Mouse (Mus musculus) myocyte (in vitro differentiated cells): ENCODE measurements at regions not wholly inside any gene's neighbourhood (a gene's known extent, or its start where the extent isn't known, plus 50 kb on each side); places are given as distances from the start of the nearest gene placed in this dataset.

Experiments
- H3K27me3 ChIP-seq: one replicate; pipeline ENCODE4 v1.6.1; 2011; ENCODE audit not compliant: control insufficient read depth, insufficient read depth, insufficient read length
- H3K36me3 ChIP-seq: one replicate; pipeline ENCODE4 v1.6.1; 2011; ENCODE audit not compliant: control insufficient read depth, insufficient read depth
- H3K4me2 ChIP-seq: one replicate; pipeline ENCODE4 v1.6.1; 2011; ENCODE audit warnings: low read depth, control low read depth
- H3K4me3 ChIP-seq: one replicate; pipeline ENCODE4 v1.5.1; 2011; ENCODE audit warnings: mild to moderate bottlenecking, control low read depth, moderate library complexity
- H3K79me2 ChIP-seq: one replicate; pipeline ENCODE4 v1.6.1; 2011; ENCODE audit not compliant: control insufficient read depth, insufficient read depth
- H3ac ChIP-seq: one replicate; pipeline ENCODE4 v1.6.1; 2011; ENCODE audit not compliant: control insufficient read depth, insufficient read length
- CEBPB ChIP-seq: IDR thresholded peaks from 2 replicates; pipeline ENCODE4 v1.6.1; 2011; ENCODE audit warnings: mild to moderate bottlenecking, moderate library complexity; ENCODE audit not compliant: poor library complexity, insufficient read depth, severe bottlenecking
- E2F4 ChIP-seq: IDR thresholded peaks from one replicate; pipeline ENCODE4 v1.6.1; 2011; ENCODE audit warnings: mild to moderate bottlenecking, control low read depth, moderate library complexity; ENCODE audit not compliant: insufficient read depth
- MAX ChIP-seq: IDR thresholded peaks from one replicate; pipeline ENCODE4 v1.6.1; 2011; ENCODE audit warnings: low read depth, mild to moderate bottlenecking, control low read depth
- MYOD1 ChIP-seq, 3 experiments: IDR thresholded peaks; one replicate each; pipeline ENCODE4 v1.6.1; 2011; ENCODE audit warnings: control low read depth in 2 of 3, low read depth in 2 of 3, mild to moderate bottlenecking in 2 of 3, moderate library complexity in 1 of 3; ENCODE audit not compliant: insufficient read length in 2 of 3, control insufficient read depth in 1 of 3
- MYOG ChIP-seq, 3 experiments: IDR thresholded peaks; one replicate each; pipeline ENCODE4 v1.6.1; 2011; ENCODE audit warnings: control low read depth in 2 of 3, low read depth in 2 of 3, mild to moderate bottlenecking in 2 of 3; ENCODE audit not compliant: insufficient read length in 2 of 3, control insufficient read depth in 1 of 3, insufficient read depth in 1 of 3
- POLR2A ChIP-seq: IDR thresholded peaks from one replicate; pipeline ENCODE4 v1.6.1; 2011; ENCODE audit warnings: low read depth, mild to moderate bottlenecking, control low read depth, moderate library complexity; ENCODE audit not compliant: insufficient read length
- POLR2AphosphoS2 ChIP-seq: IDR thresholded peaks from one replicate; pipeline ENCODE4 v1.6.1; 2011; ENCODE audit warnings: low read depth, control low read depth; ENCODE audit not compliant: insufficient read length
- REST ChIP-seq: IDR thresholded peaks from one replicate; pipeline ENCODE4 v1.6.1; 2011; ENCODE audit warnings: mild to moderate bottlenecking, control low read depth, moderate library complexity; ENCODE audit not compliant: insufficient read depth, insufficient read length
- SRF ChIP-seq: IDR thresholded peaks from one replicate; pipeline ENCODE4 v1.6.1; 2011; ENCODE audit warnings: low read depth; ENCODE audit not compliant: control insufficient read depth, insufficient read length
- TCF12 ChIP-seq: IDR thresholded peaks from one replicate; pipeline ENCODE4 v1.6.1; 2011; ENCODE audit warnings: mild to moderate bottlenecking, control low read depth; ENCODE audit not compliant: poor library complexity, insufficient read depth, severe bottlenecking
- TCF3 ChIP-seq: IDR thresholded peaks from one replicate; pipeline ENCODE4 v1.6.1; 2011; ENCODE audit warnings: low read depth, control low read depth; ENCODE audit not compliant: insufficient read length
- USF1 ChIP-seq: IDR thresholded peaks from one replicate; pipeline ENCODE4 v1.6.1; 2011; ENCODE audit warnings: low read depth, mild to moderate bottlenecking, control low read depth, moderate library complexity

GRCm38 (mm10) chr13:90426901-90427300, 337.5 kb upstream of the Xrcc4 start:
- H3K4me3 ChIP-seq, result no peak overlapping the region
- TF ChIP-seq CEBPB (no peak), E2F4 (no peak), TCF12 (no peak), POLR2AphosphoS2 (no peak), POLR2A (no peak), REST (no peak), MYOD1 (IDR thresholded peaks at IDR 0.05; ENCODE audit: control insufficient read depth in 1 of 3, insufficient read length in 2 of 3, low read depth in 2 of 3) (no peak), USF1 (no peak), MAX (no peak), MYOG (IDR thresholded peaks at IDR 0.05; ENCODE audit: control insufficient read depth in 1 of 3, insufficient read depth in 1 of 3, insufficient read length in 2 of 3, low read depth in 2 of 3) (no peak), TCF3 (no peak), SRF (no peak)
- H3K79me2 ChIP-seq, result no peaks in the 10 kb centered on the region
- H3K4me2 ChIP-seq, result no peak overlapping the region
- no peaks in the 10 kb centered on the region for H3K27me3 ChIP-seq
- no peak overlapping the region for H3ac ChIP-seq
- no peaks in the 10 kb centered on the region for H3K36me3 ChIP-seq

- Histone ChIP-seq H3K79me2 (no peaks in the 10 kb centered on the region), H3ac (no peak overlapping the region), H3K36me3 (no peaks in the 10 kb centered on the region), H3K4me2 (no peak overlapping the region), H3K4me3 (no peak overlapping the region), H3K27me3 (no peaks in the 10 kb centered on the region)
- TF ChIP-seq SRF (no peak), POLR2A (no peak), POLR2AphosphoS2 (no peak), MYOD1 (IDR thresholded peaks at IDR 0.05; ENCODE audit: control insufficient read depth in 1 of 3, insufficient read length in 2 of 3, low read depth in 2 of 3) (no peak), TCF3 (no peak), MYOG (IDR thresholded peaks at IDR 0.05; ENCODE audit: control insufficient read depth in 1 of 3, insufficient read depth in 1 of 3, insufficient read length in 2 of 3, low read depth in 2 of 3) (no peak), MAX (no peak), CEBPB (no peak), TCF12 (no peak), E2F4 (no peak), REST (no peak), USF1 (no peak)
These were observed 336.0 kb upstream of the Xrcc4 start for GRCm38 (mm10) chr13:90425379-90425778.

GRCm38 (mm10) chr13:90424541-90424940, 335.1 kb upstream of the Xrcc4 start:
- no peaks in the 10 kb centered on the region for H3K79me2 ChIP-seq
- no peak for TF ChIP-seq MYOG (IDR thresholded peaks at IDR 0.05; ENCODE audit: control insufficient read depth in 1 of 3, insufficient read depth in 1 of 3, insufficient read length in 2 of 3, low read depth in 2 of 3)
- no peak for TF ChIP-seq TCF12
- no peak for TF ChIP-seq E2F4
- no peak for TF ChIP-seq MYOD1 (IDR thresholded peaks at IDR 0.05; ENCODE audit: control insufficient read depth in 1 of 3, insufficient read length in 2 of 3, low read depth in 2 of 3)
- TF ChIP-seq POLR2A, result no peak
- no peak for TF ChIP-seq POLR2AphosphoS2
- TF ChIP-seq REST, result no peak
- TF ChIP-seq CEBPB, result no peak
- no peak for TF ChIP-seq USF1
- no peak for TF ChIP-seq SRF
- TF ChIP-seq TCF3, result no peak
- TF ChIP-seq MAX, result no peak
- H3ac ChIP-seq, result no peak overlapping the region

GRCm38 (mm10) chr13:90420966-90421365, 331.6 kb upstream of the Xrcc4 start:
- no peaks in the 10 kb centered on the region for H3K36me3 ChIP-seq
- TF ChIP-seq USF1 (no peak), REST (no peak), SRF (no peak), MYOG (IDR thresholded peaks at IDR 0.05; ENCODE audit: control insufficient read depth in 1 of 3, insufficient read depth in 1 of 3, insufficient read length in 2 of 3, low read depth in 2 of 3) (no peak), TCF12 (no peak), CEBPB (no peak), POLR2A (no peak), TCF3 (no peak), MYOD1 (IDR thresholded peaks at IDR 0.05; ENCODE audit: control insufficient read depth in 1 of 3, insufficient read length in 2 of 3, low read depth in 2 of 3) (no peak)
- no peak overlapping the region for H3ac ChIP-seq
- no peak overlapping the region for H3K4me2 ChIP-seq
- H3K4me3 ChIP-seq, result no peak overlapping the region
- H3K27me3 ChIP-seq, result no peaks in the 10 kb centered on the region
- H3K79me2 ChIP-seq, result no peaks in the 10 kb centered on the region

More at GRCm38 (mm10) chr13:90424541-90424940, 335.1 kb upstream of the Xrcc4 start:
- no peak overlapping the region for H3K4me3 ChIP-seq
- H3K4me2 ChIP-seq, result no peak overlapping the region
- H3K36me3 ChIP-seq, result no peaks in the 10 kb centered on the region
- no peaks in the 10 kb centered on the region for H3K27me3 ChIP-seq

- no peak overlapping the region for H3K4me3 ChIP-seq
- no peak overlapping the region for H3K4me2 ChIP-seq
- H3K79me2 ChIP-seq, result no peaks in the 10 kb centered on the region
- no peaks in the 10 kb centered on the region for H3K36me3 ChIP-seq
- no peak overlapping the region for H3ac ChIP-seq
- H3K27me3 ChIP-seq, result no peaks in the 10 kb centered on the region
- TF ChIP-seq MAX (no peak), E2F4 (no peak), TCF12 (no peak), MYOG (IDR thresholded peaks at IDR 0.05; ENCODE audit: control insufficient read depth in 1 of 3, insufficient read depth in 1 of 3, insufficient read length in 2 of 3, low read depth in 2 of 3) (no peak), REST (no peak), POLR2AphosphoS2 (no peak), MYOD1 (IDR thresholded peaks at IDR 0.05; ENCODE audit: control insufficient read depth in 1 of 3, insufficient read length in 2 of 3, low read depth in 2 of 3) (no peak), CEBPB (no peak), USF1 (no peak)
These were observed 315.0 kb upstream of the Xrcc4 start for GRCm38 (mm10) chr13:90404392-90404791.
